ENCODE assay signal across 8 mouse cellular contexts in genomic region chr7:19270509-19271237, GRCm38 (mm10). TPM values are rescaled to one million over a fixed set of nuclear protein-coding genes. Genes with fewer than 3 reads are reported as not detected.
DNase-seq lines count a peak whose midpoint lies in the region; ATAC-seq and TF ChIP-seq lines count a peak whose summit lies in the region.

No protein-coding gene starts in this region.

- DNase-seq in kidney, adult 2 months = peak; percentile 32
- DNase-seq in kidney, adult 8-10 months = no peak
- peak; percentile 48 for DNase-seq in Muller cell, postnatal 12 days (ENCODE audit: inconsistent ontology term)
- DNase-seq in liver = peak; percentile 49
- DNase-seq in layer of hippocampus, postnatal 14 days (ENCODE audit: low spot score in 2 of 2) = no peak

- peak overlapping the region; percentile 87 for H3K4me3 ChIP-seq in kidney, adult 2 months (ENCODE audit: insufficient read depth, low read depth, low read length)
- peak overlapping the region; percentile 100 for H3K4me3 ChIP-seq in heart, embryonic 13.5 days
- H3K4me3 ChIP-seq in small intestine, adult 2 months (ENCODE audit: low read depth, low read length) = peak overlapping the region; percentile 95

- H3K27me3 ChIP-seq in kidney, adult 2 months (replicated peaks; ENCODE audit: control insufficient read depth, insufficient read depth, low read length) = no peaks in the 10 kb centered on the region
- H3K27me3 ChIP-seq in heart, embryonic 13.5 days (replicated peaks) = 0 out of 2 replicates have a peak, but pooled peaks cover 2% of the 10 kb centered on the region
- no peaks in the 10 kb centered on the region for H3K27me3 ChIP-seq in small intestine, adult 2 months (ENCODE audit: control insufficient read depth, insufficient read depth, low read length)

- no peak for TF ChIP-seq POLR2A in kidney, adult 2 months (IDR thresholded peaks at IDR 0.05; ENCODE audit: low read depth, low read length)
- 0 out of 2 replicates have a peak, but pooled peaks have one; percentile 18 for TF ChIP-seq POLR2A in small intestine, adult 2 months (IDR thresholded peaks at IDR 0.05; ENCODE audit: low read depth, low read length)

- H3K27ac ChIP-seq in kidney, adult 2 months (ENCODE audit: insufficient read depth, low read depth, low read length) = peak overlapping the region; percentile 66
- H3K27ac ChIP-seq in heart, embryonic 13.5 days (replicated peaks) = peak overlapping the region; percentile 98
- H3K27ac ChIP-seq in small intestine, adult 2 months (ENCODE audit: insufficient read depth, low read depth, low read length) = peak overlapping the region; percentile 96

- no peak for ATAC-seq in heart, embryonic 13.5 days (ENCODE audit: extremely low read depth, insufficient number of reproducible peaks, low FRiP score, low TSS enrichment)
- ATAC-seq in activated CD4-positive, CD25-positive, alpha-beta regulatory T cell, adult 4 months = no peak

- H3K36me3 ChIP-seq in kidney, adult 2 months (ENCODE audit: control insufficient read depth, insufficient read depth, low read length) = no peaks in the 10 kb centered on the region
- H3K36me3 ChIP-seq in heart, embryonic 13.5 days = peaks cover 22% of the 10 kb centered on the region
- H3K36me3 ChIP-seq in small intestine, adult 2 months (ENCODE audit: control insufficient read depth, insufficient read depth, low read length) = peaks cover 10% of the 10 kb centered on the region

- 2% methylated on average over 21 of the region's 21 CpGs for WGBS in kidney, adult 2 months
- under 1% methylated on average over 20 of the region's 21 CpGs for WGBS in heart, embryonic 13.5 days
- under 1% methylated on average over 20 of the region's 21 CpGs for WGBS in small intestine, adult 2 months

- peaks cover 19% of the 10 kb centered on the region for H3K4me1 ChIP-seq in kidney, adult 2 months (ENCODE audit: control insufficient read depth, insufficient read depth, low read length)
- H3K4me1 ChIP-seq in heart, embryonic 13.5 days = peaks cover 48% of the 10 kb centered on the region
- peaks cover 27% of the 10 kb centered on the region for H3K4me1 ChIP-seq in small intestine, adult 2 months (ENCODE audit: control insufficient read depth, insufficient read depth, insufficient read length, low read length)

- peak overlapping the region; percentile 95 for H3K4me2 ChIP-seq in heart, embryonic 13.5 days

- H3K9me3 ChIP-seq in heart, embryonic 13.5 days = no peaks in the 10 kb centered on the region

- H3K9ac ChIP-seq in heart, embryonic 13.5 days = peak overlapping the region; percentile 99

- no peak for TF ChIP-seq CTCF in kidney, adult 2 months (conservative IDR thresholded peaks at IDR 0.05; ENCODE audit: insufficient read depth, insufficient read length, low read depth, low read length)
- no peak for TF ChIP-seq CTCF in small intestine, adult 2 months (IDR thresholded peaks at IDR 0.05; ENCODE audit: extremely low read depth, insufficient read length, insufficient replicate concordance, low read depth, low read length)

RNA-seq across cellular contexts. Expression of gene Vasp, which starts 0.9 kb away (rescaled TPM):
- 69.5 and 71.5 TPM in 2 replicates for polyA plus RNA-seq in kidney, adult 2 months (2012; rRNA removed)
- 81.2 and 81.7 TPM in 2 replicates for polyA plus RNA-seq in heart, embryonic 13.5 days (2015; fragmentation: Nextera tagmentation; extraction: Ambion mirVana)
- polyA plus RNA-seq in small intestine, adult 2 months (2012; rRNA removed) = 183 and 517 TPM in 2 replicates
- 100 to 1,000 TPM in 1 of 2 experiments, 10 to 100 TPM in 1; 96.0 to 113 TPM for polyA plus RNA-seq in activated CD4-positive, CD25-positive, alpha-beta regulatory T cell, adult 4 months (2017; shearing (Covaris generic))
- total RNA-seq in layer of hippocampus, postnatal 14 days (2021) = 10 to 100 TPM; 23.2 to 24.2 TPM

RNA-seq across cellular contexts. Expression of gene Ppm1n, which starts 9.2 kb away (rescaled TPM):
- polyA plus RNA-seq in kidney, adult 2 months (2012; rRNA removed) = not detected in 2 replicates
- polyA plus RNA-seq in heart, embryonic 13.5 days (2015; fragmentation: Nextera tagmentation; extraction: Ambion mirVana) = not detected in 2 replicates
- polyA plus RNA-seq in small intestine, adult 2 months (2012; rRNA removed) = 1.8 and 11.8 TPM in 2 replicates
- 1 to 10 TPM; 1.1 to 1.2 TPM for polyA plus RNA-seq in activated CD4-positive, CD25-positive, alpha-beta regulatory T cell, adult 4 months (2017; shearing (Covaris generic))
- total RNA-seq in layer of hippocampus, postnatal 14 days (2021) = under 1 TPM in 1 of 2 experiments, not detected in 1; 0.79 TPM

RNA-seq across cellular contexts. Expression of gene Rtn2, which starts 11.8 kb away (rescaled TPM):
- 7.6 and 19.1 TPM in 2 replicates for polyA plus RNA-seq in kidney, adult 2 months (2012; rRNA removed)
- polyA plus RNA-seq in heart, embryonic 13.5 days (2015; fragmentation: Nextera tagmentation; extraction: Ambion mirVana) = 26.1 and 29.3 TPM in 2 replicates
- polyA plus RNA-seq in small intestine, adult 2 months (2012; rRNA removed) = 6.7 and 11.7 TPM in 2 replicates
- not detected for polyA plus RNA-seq in activated CD4-positive, CD25-positive, alpha-beta regulatory T cell, adult 4 months (2017; shearing (Covaris generic))
- 100 to 1,000 TPM in 1 of 2 experiments, 10 to 100 TPM in 1; 93.0 to 104 TPM for total RNA-seq in layer of hippocampus, postnatal 14 days (2021)

RNA-seq across cellular contexts. Expression of gene Fosb, which starts 39.2 kb away (rescaled TPM):
- 0.17 and 0.19 TPM in 2 replicates for polyA plus RNA-seq in kidney, adult 2 months (2012; rRNA removed)
- polyA plus RNA-seq in heart, embryonic 13.5 days (2015; fragmentation: Nextera tagmentation; extraction: Ambion mirVana) = 0.14 and 0.16 TPM in 2 replicates
- polyA plus RNA-seq in small intestine, adult 2 months (2012; rRNA removed) = 1.7 and 16.7 TPM in 2 replicates
- 1 to 10 TPM in 1 of 2 experiments, under 1 TPM in 1; 0.79 to 1.1 TPM for polyA plus RNA-seq in activated CD4-positive, CD25-positive, alpha-beta regulatory T cell, adult 4 months (2017; shearing (Covaris generic))
- 1 to 10 TPM; 6.1 to 6.5 TPM for total RNA-seq in layer of hippocampus, postnatal 14 days (2021)

RNA-seq across cellular contexts. Expression of gene Opa3, which starts 42.5 kb away (rescaled TPM):
- 41.7 and 48.5 TPM in 2 replicates for polyA plus RNA-seq in kidney, adult 2 months (2012; rRNA removed)
- polyA plus RNA-seq in heart, embryonic 13.5 days (2015; fragmentation: Nextera tagmentation; extraction: Ambion mirVana) = 35.2 and 38.4 TPM in 2 replicates
- 17.1 and 34.6 TPM in 2 replicates for polyA plus RNA-seq in small intestine, adult 2 months (2012; rRNA removed)
- 10 to 100 TPM; 16.6 to 16.9 TPM for polyA plus RNA-seq in activated CD4-positive, CD25-positive, alpha-beta regulatory T cell, adult 4 months (2017; shearing (Covaris generic))
- 10 to 100 TPM; 37.3 to 39.9 TPM for total RNA-seq in layer of hippocampus, postnatal 14 days (2021)

Comparison
In these comparisons a context has a peak if more than half of its experiments do, and no peak if none do; other contexts are left out.
1. DNase-seq: peak in kidney, adult 2 months (single experiment), Muller cell, postnatal 12 days (single experiment) and liver (single experiment); none in kidney, adult 8-10 months (0 of 2) and layer of hippocampus, postnatal 14 days (0 of 2).
2. Peak in every context shown above with its lines, with median percentiles within 50 percentile points of each other: H3K27ac ChIP-seq and H3K4me3 ChIP-seq.